Mouse (Mus musculus): ENCODE measurements around the gene Sgms1.

GRCm38 (mm10) chr19:32386556-32387402 lies 2.7 kb downstream of the Sgms1 start:
- peak; percentile 49; the same call in 1 of the 2 replicates for TF ChIP-seq POLR2A (IDR thresholded peaks at IDR 0.05; ENCODE audit: insufficient read depth, low read depth, low read length)
- TF ChIP-seq CTCF (IDR thresholded peaks at IDR 0.05), result peak; percentile 32
- TF ChIP-seq EP300 (IDR thresholded peaks at IDR 0.05; ENCODE audit: insufficient read depth, low read depth, low read length), result 0 out of 2 replicates have a peak, but pooled peaks have one; percentile 38

Data from heart, adult 2 months (tissue).